Mouse (Mus musculus) heart, adult 2 months (tissue): Measurements from ENCODE around the gene Capn8.

Experiments used
- CTCF ChIP-seq: fragments of 200-600 bp; IDR thresholded peaks from 2 replicates; pipeline ENCODE4 v1.8.1; 2022; ENCODE audit warnings: antibody characterized with exemption, mild to moderate bottlenecking, moderate library complexity
- EP300 ChIP-seq: fragments of 200-500 bp; IDR thresholded peaks from 2 replicates; pipeline ENCODE4 v1.6.1; 2011; ENCODE audit warnings: low read depth, low read length, control low read depth; ENCODE audit not compliant: insufficient read depth
- POLR2A ChIP-seq: fragments of 200-500 bp; IDR thresholded peaks from 2 replicates; pipeline ENCODE4 v1.6.1; 2011; ENCODE audit warnings: mild to moderate bottlenecking, low read depth, low read length, control low read depth; ENCODE audit not compliant: insufficient read depth

- TF ChIP-seq CTCF (no peak), EP300 (no peak), POLR2A (no peak)
Observed at GRCm38 (mm10) chr1:182640094-182640493, 75.3 kb downstream of the Capn8 start.
